Mouse (Mus musculus): ENCODE measurements around the gene Enpp1.
A peak's percentile ranks its signal among the peaks of the same experiment; 100 is the strongest.

Enpp1 gene

GRCm38 (mm10) chr10:24595250-24596002 lies 116.5 kb downstream of the Enpp1 start, which contains the start of gene Ccn2:
TSS of gene Ccn2 (plus strand) at chr10:24595442.
- peak; percentile 9 for DNase-seq

GRCm38 (mm10) chr10:24593556-24593955 lies 118.4 kb downstream of the Enpp1 start:
- DNase-seq = no peak

- DNase-seq = no peak
These were observed 119.0 kb downstream of the Enpp1 start for GRCm38 (mm10) chr10:24592969-24593368.

- DNase-seq = no peak
These were observed 119.6 kb downstream of the Enpp1 start for GRCm38 (mm10) chr10:24592318-24592717.

- no peak for DNase-seq
These were observed 120.2 kb downstream of the Enpp1 start for GRCm38 (mm10) chr10:24591741-24592140.

- DNase-seq = peak; percentile 15
These were observed 120.8 kb downstream of the Enpp1 start for GRCm38 (mm10) chr10:24591136-24591535.

- no peak for DNase-seq
These were observed 121.4 kb downstream of the Enpp1 start for GRCm38 (mm10) chr10:24590546-24590945.

GRCm38 (mm10) chr10:24589238-24589637 lies 122.7 kb downstream of the Enpp1 start:
- DNase-seq = no peak

GRCm38 (mm10) chr10:24588824-24589223 lies 123.1 kb downstream of the Enpp1 start:
- DNase-seq = no peak
